10 mouse cellular contexts compared by ENCODE assay signal in the genomic region with DNA sequence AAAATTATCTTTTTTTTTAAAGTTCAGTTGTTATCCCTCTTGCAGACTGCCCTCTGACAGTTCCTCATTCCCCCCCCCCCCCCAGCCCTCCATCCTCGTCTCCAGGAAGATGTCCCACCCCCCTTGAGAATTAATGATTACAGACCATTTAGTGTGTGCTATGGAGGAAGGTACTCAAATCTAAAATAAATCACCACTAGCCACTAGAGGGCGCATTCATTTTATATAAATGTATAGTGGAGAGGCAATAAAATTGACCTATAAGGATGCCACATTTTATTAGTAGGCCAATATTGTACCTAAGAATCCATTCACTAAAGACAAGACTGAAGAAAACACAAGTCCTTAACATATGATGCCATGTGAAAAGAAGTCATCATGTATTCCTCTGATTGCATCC. TPM values are rescaled to one million over a fixed set of nuclear protein-coding genes. Genes with fewer than 3 reads are reported as not detected.
A peak's percentile ranks its signal among the peaks of the same experiment; 100 is the strongest.
DNase-seq lines count a peak whose midpoint lies in the region; ATAC-seq and TF ChIP-seq lines count a peak whose summit lies in the region.
"Had no signal": no experiment of that assay in that cellular context is flagged by ENCODE, and none has a peak within 500 bp of the region (broad histone marks: within the 10 kb centered on the region; RNA-seq: fewer than 3 reads in every experiment).

No protein-coding gene starts in this region.

- TF ChIP-seq CTCF in heart, adult 2 months (IDR thresholded peaks at IDR 0.05): peak; percentile 63

- no peaks in the 10 kb centered on the region for H3K36me3 ChIP-seq in heart, adult 2 months (ENCODE audit: control insufficient read depth, insufficient read depth, low read length)
- no peaks in the 10 kb centered on the region for H3K36me3 ChIP-seq in midbrain, embryonic 11.5 days (ENCODE audit: control insufficient read depth, insufficient read depth, low read length)
- H3K36me3 ChIP-seq in midbrain, embryonic 15.5 days (replicated peaks): no peaks in the 10 kb centered on the region

- no peak overlapping the region for H3K9ac ChIP-seq in heart, adult 2 months (ENCODE audit: low read depth, low read length)
- no peak overlapping the region for H3K9ac ChIP-seq in midbrain, embryonic 11.5 days (ENCODE audit: low read length)
- no peak overlapping the region for H3K9ac ChIP-seq in midbrain, embryonic 15.5 days

- no peak overlapping the region for H3K4me3 ChIP-seq in heart, adult 2 months
- no peak overlapping the region for H3K4me3 ChIP-seq in midbrain, embryonic 11.5 days (ENCODE audit: low read depth, low read length)
- no peak overlapping the region for H3K4me3 ChIP-seq in midbrain, embryonic 15.5 days

- H3K9me3 ChIP-seq in midbrain, embryonic 11.5 days (ENCODE audit: control insufficient read depth, low read length): no peaks in the 10 kb centered on the region
- H3K9me3 ChIP-seq in midbrain, embryonic 15.5 days: no peaks in the 10 kb centered on the region

- H3K27me3 ChIP-seq in heart, adult 2 months (ENCODE audit: control insufficient read depth, insufficient read depth, low read length): no peaks in the 10 kb centered on the region
- H3K27me3 ChIP-seq in midbrain, embryonic 11.5 days (ENCODE audit: control insufficient read depth, insufficient read depth, low read length): no peaks in the 10 kb centered on the region
- H3K27me3 ChIP-seq in midbrain, embryonic 15.5 days (replicated peaks): no peaks in the 10 kb centered on the region

- intact Hi-C loops in heart, adult 2 months (cut with DNase I): loop anchor here (5.0 kb wide), 1 partner anchor 226 kb away; no protein-coding TSS in a partner anchor
- intact Hi-C loops in heart, postnatal 36 days (cut with DNase I): loop anchor here (5.0 kb wide), 3 partner anchors 226 to 286 kb away; no protein-coding TSS in a partner anchor

- ATAC-seq in midbrain, embryonic 11.5 days (ENCODE audit: low FRiP score): peak; percentile 52; the same call in 1 of the 2 replicates
- no peak for ATAC-seq in midbrain, embryonic 15.5 days (replicated peaks)

- no peaks in the 10 kb centered on the region for H3K79me2 ChIP-seq in heart, adult 2 months (replicated peaks; ENCODE audit: control insufficient read depth, insufficient read depth, low read length)

- H3K27ac ChIP-seq in heart, adult 2 months: no peak overlapping the region
- H3K27ac ChIP-seq in midbrain, embryonic 11.5 days (ENCODE audit: low read depth, low read length): no peak overlapping the region
- no peak overlapping the region for H3K27ac ChIP-seq in midbrain, embryonic 15.5 days

- 12% methylated on average over 2 of the region's 2 CpGs for WGBS in heart, adult 2 months
- 25% methylated on average over 2 of the region's 2 CpGs for WGBS in midbrain, embryonic 11.5 days
- 24% methylated on average over 2 of the region's 2 CpGs for WGBS in midbrain, embryonic 15.5 days

- H3K4me1 ChIP-seq in heart, adult 2 months (ENCODE audit: control insufficient read depth, insufficient read depth, low read length): no peaks in the 10 kb centered on the region
- no peaks in the 10 kb centered on the region for H3K4me1 ChIP-seq in midbrain, embryonic 11.5 days (ENCODE audit: control insufficient read depth, insufficient read depth, low read length)
- H3K4me1 ChIP-seq in midbrain, embryonic 15.5 days: no peaks in the 10 kb centered on the region

- TF ChIP-seq EP300 in heart, adult 2 months (IDR thresholded peaks at IDR 0.05; ENCODE audit: insufficient read depth, low read depth, low read length): no peak

- DNase-seq in heart, adult 2 months: no peak
- DNase-seq in heart, postnatal 36 days: no peak
- DNase-seq in midbrain, embryonic 11.5 days (ENCODE audit: low spot score, missing footprints): peak; percentile 87
- DNase-seq in c-Kit-positive CD71-negative TER-119-negative erythroid progenitor cells, embryonic 14.5 days (ENCODE audit: low read depth): peak; percentile 13
- DNase-seq in retina, embryonic 14.5 days (ENCODE audit: low spot score): peak; percentile 67
- no peak for DNase-seq in adrenal gland, postnatal 4 days (ENCODE audit: low spot score in 2 of 2)
- no peak for DNase-seq in Muller cell, postnatal 12 days (ENCODE audit: inconsistent ontology term)
- DNase-seq: adrenal gland, adult 2 months had no signal

- H3K4me2 ChIP-seq in midbrain, embryonic 11.5 days: no peak overlapping the region
- H3K4me2 ChIP-seq in midbrain, embryonic 15.5 days: no peak overlapping the region

- TF ChIP-seq POLR2A in heart, adult 2 months (IDR thresholded peaks at IDR 0.05; ENCODE audit: insufficient read depth, low read depth, low read length): no peak

RNA-seq across cellular contexts. Expression of a gene that starts 40.0 kb away (rescaled TPM):
- total RNA-seq in heart, adult 2 months (2021): 1 to 10 TPM; 2.4 to 4.7 TPM
- polyA plus RNA-seq in heart, adult 2 months (2012; rRNA removed): 0.49 and 1.4 TPM in 2 replicates
- 1 to 10 TPM; 2.4 to 3.3 TPM for total RNA-seq in heart, postnatal 36 days (2021)
- polyA plus RNA-seq in midbrain, embryonic 11.5 days (2014; fragmentation: Nextera tagmentation; extraction: Ambion mirVana): 2.2 and 2.6 TPM in 2 replicates
- polyA plus RNA-seq in midbrain, embryonic 15.5 days (2015; fragmentation: Nextera tagmentation; extraction: Ambion mirVana): 23.4 and 24.3 TPM in 2 replicates
- total RNA-seq in adrenal gland, postnatal 4 days (2021): 1 to 10 TPM; 2.9 to 4.4 TPM
- total RNA-seq: megakaryocyte, adult 5-6 weeks had no signal

Comparison
In these comparisons a context has a peak if more than half of its experiments do, and no peak if none do; other contexts are left out.
1. DNase-seq: peak in midbrain, embryonic 11.5 days (single experiment), c-Kit-positive CD71-negative TER-119-negative erythroid progenitor cells, embryonic 14.5 days (single experiment) and retina, embryonic 14.5 days (single experiment); none in heart, adult 2 months (0 of 2), heart, postnatal 36 days (0 of 2), adrenal gland, postnatal 4 days (0 of 2) and Muller cell, postnatal 12 days (single experiment).